Mouse (Mus musculus) intestine, embryonic 15.5 days (tissue): Measurements from ENCODE around the gene Ankrd13b. TPM values are rescaled to one million over a fixed set of nuclear protein-coding genes. Genes with fewer than 3 reads are reported as not detected.
A peak's percentile ranks its signal among the peaks of the same experiment; 100 is the strongest.

Experiments used
- ATAC-seq: fragments of 200-750 bp; cut with Nextera tagmentation; 2 replicates; pipeline ENCODE4 v1.8.0; 2017; ENCODE audit warnings: moderate TSS enrichment, moderate library complexity
- H3K27ac ChIP-seq: fragments of 300-500 bp; sonication (generic); 2 replicates; pipeline ENCODE4 v1.5.1; 2015; ENCODE audit warnings: mild to moderate bottlenecking, inconsistent platforms
- H3K27me3 ChIP-seq: fragments of 300-500 bp; sonication (generic); replicated peaks from 2 replicates; pipeline ENCODE4 v1.6.1; 2015; ENCODE audit warnings: inconsistent platforms
- H3K36me3 ChIP-seq: fragments of 300-500 bp; sonication (generic); 2 replicates; pipeline ENCODE4 v1.6.1; 2015; ENCODE audit warnings: inconsistent platforms
- H3K4me1 ChIP-seq: fragments of 300-500 bp; sonication (generic); replicated peaks from 2 replicates; pipeline ENCODE4 v1.6.1; 2015; ENCODE audit warnings: inconsistent platforms
- H3K4me2 ChIP-seq: fragments of 300-500 bp; sonication (generic); replicated peaks from 2 replicates; pipeline ENCODE4 v1.6.1; 2015; ENCODE audit warnings: mild to moderate bottlenecking, inconsistent platforms
- H3K4me3 ChIP-seq: fragments of 300-500 bp; sonication (generic); replicated peaks from 2 replicates; pipeline ENCODE4 v1.5.1; 2015; ENCODE audit warnings: inconsistent platforms
- H3K9ac ChIP-seq: fragments of 300-500 bp; sonication (generic); 2 replicates; pipeline ENCODE4 v1.6.1; 2015; ENCODE audit warnings: inconsistent platforms
- H3K9me3 ChIP-seq: fragments of 300-500 bp; sonication (generic); 2 replicates; pipeline ENCODE4 v1.6.1; 2016; ENCODE audit warnings: inconsistent platforms
- WGBS: fragments of 180-500 bp; shearing (Covaris S2); methylation state at CpG from one replicate; pipeline ENCODE4 v1.1.7; 2015; 5-methylcytosine and 5-hydroxymethylcytosine counted together
- polyA plus RNA-seq: library from polyadenylated mRNA; unstranded; fragments of >200 nt; fragmentation: Nextera tagmentation; extraction: Ambion mirVana; gene quantifications from 2 replicates; pipeline ENCODE4 v1.2.1, GENCODE M21; 2015

The Ankrd13b gene
- polyA plus RNA-seq, 1 experiment from 2014 or later = 5.1 TPM

- WGBS = 79% methylated on average over 22 of the region's 22 CpGs
- H3K4me3 ChIP-seq = no peak overlapping the region
These were observed 16.0 kb upstream of the Ankrd13b start for GRCm38 (mm10) chr11:77505291-77505980.

GRCm38 (mm10) chr11:77504377-77504776, 14.9 kb upstream of the Ankrd13b start:
- no peak overlapping the region for H3K4me2 ChIP-seq
- H3K27ac ChIP-seq = peak overlapping the region; percentile 66; the same call in 1 of the 2 replicates
- H3K27me3 ChIP-seq = no peaks in the 10 kb centered on the region
- peaks cover 37% of the 10 kb centered on the region for H3K4me1 ChIP-seq
- H3K9ac ChIP-seq = no peak overlapping the region
- peaks cover 61% of the 10 kb centered on the region for H3K36me3 ChIP-seq
- ATAC-seq = no peak
- H3K9me3 ChIP-seq = no peaks in the 10 kb centered on the region
- no peak overlapping the region for H3K4me3 ChIP-seq
- 92% methylated on average over 19 of the region's 19 CpGs for WGBS

More at GRCm38 (mm10) chr11:77505291-77505980, 16.0 kb upstream of the Ankrd13b start:
- H3K9ac ChIP-seq = no peak overlapping the region
- peaks cover 34% of the 10 kb centered on the region for H3K4me1 ChIP-seq
- peak; percentile 66 for ATAC-seq
- no peaks in the 10 kb centered on the region for H3K27me3 ChIP-seq
- peak overlapping the region; percentile 75 for H3K27ac ChIP-seq
- 0 out of 2 replicates have a peak overlapping the region, but pooled peaks have one; percentile 17 for H3K4me2 ChIP-seq
- H3K36me3 ChIP-seq = peaks cover 53% of the 10 kb centered on the region
- no peaks in the 10 kb centered on the region for H3K9me3 ChIP-seq

- Histone ChIP-seq H3K36me3 (peaks cover 64% of the 10 kb centered on the region), H3K9ac (no peak overlapping the region), H3K4me2 (no peak overlapping the region), H3K9me3 (no peaks in the 10 kb centered on the region), H3K4me1 (peaks cover 40% of the 10 kb centered on the region), H3K4me3 (no peak overlapping the region), H3K27me3 (no peaks in the 10 kb centered on the region), H3K27ac (no peak overlapping the region)
- ATAC-seq = no peak
- 68% methylated on average over 3 of the region's 3 CpGs for WGBS
These were observed 14.0 kb upstream of the Ankrd13b start for GRCm38 (mm10) chr11:77503511-77503910.

- H3K9me3 ChIP-seq = no peaks in the 10 kb centered on the region
- no peak overlapping the region for H3K4me2 ChIP-seq
- no peak overlapping the region for H3K27ac ChIP-seq
- ATAC-seq = no peak
- H3K9ac ChIP-seq = no peak overlapping the region
- no peaks in the 10 kb centered on the region for H3K27me3 ChIP-seq
- 78% methylated on average over 6 of the region's 6 CpGs for WGBS
- peaks cover 63% of the 10 kb centered on the region for H3K36me3 ChIP-seq
- no peak overlapping the region for H3K4me3 ChIP-seq
- peaks cover 41% of the 10 kb centered on the region for H3K4me1 ChIP-seq
These were observed 13.0 kb upstream of the Ankrd13b start for GRCm38 (mm10) chr11:77502481-77502880.

- Histone ChIP-seq H3K27me3 (no peaks in the 10 kb centered on the region), H3K4me1 (peaks cover 44% of the 10 kb centered on the region), H3K9me3 (no peaks in the 10 kb centered on the region), H3K4me3 (no peak overlapping the region), H3K4me2 (no peak overlapping the region), H3K36me3 (peaks cover 58% of the 10 kb centered on the region), H3K9ac (no peak overlapping the region), H3K27ac (no peak overlapping the region)
- no peak for ATAC-seq
- WGBS = 84% methylated on average over 4 of the region's 4 CpGs
These were observed 12.5 kb upstream of the Ankrd13b start for GRCm38 (mm10) chr11:77501971-77502370.

- Histone ChIP-seq H3K9me3 (no peaks in the 10 kb centered on the region), H3K27me3 (no peaks in the 10 kb centered on the region), H3K4me2 (no peak overlapping the region), H3K9ac (no peak overlapping the region), H3K4me1 (peaks cover 42% of the 10 kb centered on the region), H3K27ac (no peak overlapping the region), H3K36me3 (peaks cover 52% of the 10 kb centered on the region), H3K4me3 (no peak overlapping the region)
- ATAC-seq = no peak
- WGBS = 23% methylated on average over 5 of the region's 5 CpGs
These were observed 11.9 kb upstream of the Ankrd13b start for GRCm38 (mm10) chr11:77501392-77501791.

- no peak overlapping the region for H3K27ac ChIP-seq
- no peak overlapping the region; the same call in 1 of the 2 replicates for H3K9ac ChIP-seq
- 76% methylated on average over 17 of the region's 17 CpGs for WGBS
- no peaks in the 10 kb centered on the region for H3K27me3 ChIP-seq
- no peaks in the 10 kb centered on the region for H3K9me3 ChIP-seq
- H3K4me1 ChIP-seq = peaks cover 42% of the 10 kb centered on the region
- H3K4me3 ChIP-seq = no peak overlapping the region
- no peak overlapping the region for H3K4me2 ChIP-seq
- ATAC-seq = no peak
- peaks cover 48% of the 10 kb centered on the region for H3K36me3 ChIP-seq
These were observed 11.2 kb upstream of the Ankrd13b start for GRCm38 (mm10) chr11:77500361-77501325.

- peaks cover 35% of the 10 kb centered on the region for H3K36me3 ChIP-seq
- no peak overlapping the region for H3K4me3 ChIP-seq
- H3K9ac ChIP-seq = no peak overlapping the region
- H3K9me3 ChIP-seq = no peaks in the 10 kb centered on the region
- no peak overlapping the region for H3K27ac ChIP-seq
- H3K4me2 ChIP-seq = no peak overlapping the region
- no peaks in the 10 kb centered on the region for H3K27me3 ChIP-seq
- WGBS = 84% methylated on average over 7 of the region's 7 CpGs
- H3K4me1 ChIP-seq = peaks cover 50% of the 10 kb centered on the region
- ATAC-seq = no peak
These were observed 9.9 kb upstream of the Ankrd13b start for GRCm38 (mm10) chr11:77499354-77499753.

GRCm38 (mm10) chr11:77498261-77499139, 9.0 kb upstream of the Ankrd13b start:
- no peak for ATAC-seq
- Histone ChIP-seq H3K9ac (no peak overlapping the region), H3K9me3 (no peaks in the 10 kb centered on the region), H3K27ac (peak overlapping the region; percentile 45), H3K36me3 (peaks cover 26% of the 10 kb centered on the region), H3K27me3 (no peaks in the 10 kb centered on the region), H3K4me1 (peaks cover 56% of the 10 kb centered on the region), H3K4me3 (no peak overlapping the region), H3K4me2 (no peak overlapping the region)
- WGBS = 73% methylated on average over 12 of the region's 12 CpGs

- Histone ChIP-seq H3K9ac (no peak overlapping the region), H3K4me1 (peaks cover 56% of the 10 kb centered on the region), H3K4me2 (no peak overlapping the region), H3K9me3 (no peaks in the 10 kb centered on the region), H3K27ac (peak overlapping the region; percentile 45), H3K27me3 (no peaks in the 10 kb centered on the region), H3K36me3 (peaks cover 20% of the 10 kb centered on the region), H3K4me3 (no peak overlapping the region)
- WGBS = 55% methylated on average over 4 of the region's 4 CpGs
- no peak for ATAC-seq
These were observed 8.4 kb upstream of the Ankrd13b start for GRCm38 (mm10) chr11:77497851-77498250.

- Histone ChIP-seq H3K4me2 (no peak overlapping the region), H3K9me3 (no peaks in the 10 kb centered on the region), H3K36me3 (peaks cover 17% of the 10 kb centered on the region), H3K9ac (no peak overlapping the region), H3K27me3 (no peaks in the 10 kb centered on the region), H3K4me1 (peaks cover 57% of the 10 kb centered on the region), H3K4me3 (no peak overlapping the region), H3K27ac (peak overlapping the region; percentile 41)
- no peak for ATAC-seq
- 40% methylated on average over 6 of the region's 6 CpGs for WGBS
These were observed 7.9 kb upstream of the Ankrd13b start for GRCm38 (mm10) chr11:77497341-77497756.
